Mouse (Mus musculus) granulocyte monocyte progenitor cell, adult 5-6 weeks (primary cell): ENCODE measurements around the gene Ccl11. TPM values are rescaled to one million over a fixed set of nuclear protein-coding genes. Genes with fewer than 3 reads are reported as not detected.

Source experiments
- ATAC-seq: replicated peaks from 2 replicates; pipeline ENCODE4 v1.8.0; 2016; ENCODE audit warnings: mild to moderate bottlenecking, moderate TSS enrichment, inconsistent platforms; ENCODE audit not compliant: poor library complexity, severe bottlenecking
- total RNA-seq, 2 experiments: library from RNA; stranded (forward) in 1 of 2; stranded (reverse) in 1 of 2; fragments of 200-712, 200-1000 nt in 1 of 2; fragments of >200 nt in 1 of 2; fragmentation: Nextera tagmentation in 1 of 2; gene quantifications; 2 replicates each; pipeline ENCODE4 v1.2.3; 2014 to 2017

Gene Ccl11
- total RNA-seq (2014; fragmentation: Nextera tagmentation) (not detected in 2 replicates), total RNA-seq (2017) (not detected in 2 replicates)

DNA sequence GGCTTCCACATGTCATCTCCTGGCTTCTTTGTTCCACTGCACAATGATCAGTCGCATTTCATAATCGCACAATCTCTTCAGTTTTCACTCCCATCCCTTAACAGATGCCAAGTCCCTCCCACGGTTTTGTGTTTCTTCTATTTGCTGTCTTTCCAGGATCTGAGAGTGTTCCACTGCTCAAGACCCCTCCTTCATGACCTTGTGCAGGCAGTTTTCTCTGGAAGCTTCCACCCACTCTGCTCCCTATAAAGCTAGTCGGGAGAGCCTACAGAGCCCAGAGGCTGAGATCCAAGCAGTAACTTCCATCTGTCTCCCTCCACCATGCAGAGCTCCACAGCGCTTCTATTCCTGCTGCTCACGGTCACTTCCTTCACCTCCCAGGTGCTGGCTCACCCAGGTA is at the start of gene Ccl11:
Gene Ccl11 (plus strand): TSS at position 178 of the 400 bp plus-strand sequence.
- no peak for ATAC-seq

DNA sequence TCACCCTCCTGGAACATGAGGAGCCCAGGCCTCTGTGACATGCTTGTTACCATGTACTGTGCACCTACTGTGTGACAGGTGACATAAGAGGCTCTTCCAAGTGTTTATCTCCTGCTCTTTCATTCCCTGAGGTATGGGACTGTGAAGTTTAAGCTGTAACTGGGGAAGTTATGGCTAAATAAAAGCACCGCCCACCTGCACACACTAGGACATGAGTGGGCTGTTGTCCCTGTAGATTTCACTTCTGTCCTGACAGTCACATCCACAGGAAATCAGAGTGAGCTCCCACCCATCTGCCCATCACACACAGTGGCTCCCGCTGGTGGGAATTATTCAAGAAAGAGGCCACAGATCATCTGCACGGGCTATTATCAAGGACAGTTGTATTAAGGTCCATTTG is 47.5 kb upstream of the Ccl11 start:
- ATAC-seq: no peak

DNA sequence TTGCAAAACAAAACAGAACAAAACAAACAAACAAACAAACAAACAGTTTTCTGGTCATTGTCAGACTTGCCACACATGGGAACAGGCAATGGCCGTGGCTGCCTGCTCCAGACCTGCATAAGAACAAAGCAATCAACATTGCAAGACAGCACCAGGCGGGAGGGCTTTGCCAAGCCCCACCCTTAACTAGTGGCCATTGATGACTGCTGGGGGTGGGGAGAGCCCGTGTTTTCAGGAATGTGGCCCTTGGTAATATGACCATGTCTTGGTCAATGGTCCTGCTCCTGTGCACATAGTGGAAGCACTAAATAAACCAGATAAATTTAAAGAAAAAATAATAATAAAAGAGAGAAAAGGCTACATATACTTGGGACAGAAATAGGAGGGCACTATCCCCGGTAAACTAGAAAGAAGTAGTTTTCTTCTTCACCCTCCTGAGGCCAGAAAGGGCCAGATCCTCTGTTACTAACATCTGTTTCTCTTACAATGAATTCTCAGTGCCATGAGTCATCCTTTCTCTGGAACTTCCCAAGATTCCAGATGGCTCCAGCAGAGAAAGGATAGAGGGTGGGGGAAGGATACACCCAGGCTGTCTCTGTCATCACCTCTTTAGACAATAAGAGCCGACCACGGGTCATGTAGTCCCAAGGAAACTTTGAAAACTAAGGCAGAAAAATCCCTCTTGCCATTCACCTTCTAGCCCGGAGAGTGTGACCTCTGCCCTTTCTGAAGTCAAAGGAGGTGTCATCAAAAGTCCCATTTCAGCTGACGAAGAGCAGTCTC is 46.0 kb upstream of the Ccl11 start:
- no peak for ATAC-seq

DNA sequence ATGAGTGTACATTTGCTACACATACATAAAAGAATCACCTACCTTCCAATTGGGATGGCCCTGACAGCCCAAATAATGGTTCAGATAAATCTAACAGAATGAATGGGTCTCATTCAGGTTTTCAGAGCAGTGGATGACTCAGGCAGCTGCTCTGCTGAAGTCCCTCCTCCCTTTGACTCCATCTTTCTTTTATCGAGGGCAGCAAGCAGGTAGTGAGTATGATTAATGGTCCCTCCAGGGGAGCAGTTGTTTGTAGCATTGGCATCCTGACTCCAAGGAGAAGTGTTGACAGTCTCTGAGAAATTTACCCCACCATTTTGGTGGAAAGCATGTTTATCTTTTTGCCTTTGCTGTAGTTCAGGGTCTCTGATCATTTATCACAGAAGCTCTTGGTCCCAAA is 43.9 kb upstream of the Ccl11 start:
- no peak for ATAC-seq

DNA sequence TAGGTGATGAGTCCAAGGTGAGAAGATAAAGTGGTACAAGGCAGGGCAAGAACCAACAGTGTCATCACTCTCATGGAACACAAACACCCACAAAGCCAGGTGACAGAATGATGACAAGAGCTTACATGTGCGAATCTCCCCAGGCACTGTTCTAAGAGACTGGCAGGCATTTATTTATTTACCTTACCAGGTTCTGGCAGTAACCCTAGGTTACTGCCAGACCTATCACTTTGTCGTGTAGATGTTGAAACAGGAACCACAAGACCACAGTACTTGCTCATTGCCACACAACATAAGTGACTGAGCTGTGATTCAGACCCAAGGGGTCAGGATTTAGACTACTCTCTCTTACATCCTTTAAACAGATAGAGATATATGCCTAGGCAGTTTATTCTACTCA is 42.6 kb upstream of the Ccl11 start:
- ATAC-seq: peak; percentile 95

DNA sequence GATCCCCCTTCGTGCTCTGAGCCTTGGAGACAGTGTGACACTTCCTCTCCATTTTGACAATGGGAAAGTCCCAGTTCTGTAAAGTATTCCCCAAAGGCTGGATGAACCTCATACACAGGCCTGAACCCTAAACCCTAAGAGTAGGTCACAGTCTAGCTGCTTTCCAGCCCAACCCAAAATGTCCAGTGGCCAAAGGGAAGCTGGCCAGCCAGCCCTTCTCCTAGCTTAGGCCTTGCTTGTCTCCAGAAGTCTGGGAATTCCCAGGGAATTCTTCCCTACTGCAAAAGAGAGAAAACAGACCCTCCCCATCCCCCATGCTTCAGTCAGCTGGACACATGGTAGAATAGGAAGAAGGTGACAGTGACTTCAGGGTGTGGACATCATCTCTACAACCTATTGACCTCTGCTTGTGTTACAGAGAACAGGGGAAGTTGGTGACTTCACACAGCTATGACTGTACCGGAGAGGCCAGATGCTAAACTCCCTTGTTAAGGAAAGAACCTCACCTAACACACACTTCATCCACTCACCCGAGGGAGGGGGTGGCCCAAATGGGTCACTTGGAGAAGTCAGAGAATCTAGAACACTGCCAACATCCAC is 41.3 kb upstream of the Ccl11 start:
- ATAC-seq: 0 out of 2 replicates have a peak, but pooled peaks have one; percentile 12

DNA sequence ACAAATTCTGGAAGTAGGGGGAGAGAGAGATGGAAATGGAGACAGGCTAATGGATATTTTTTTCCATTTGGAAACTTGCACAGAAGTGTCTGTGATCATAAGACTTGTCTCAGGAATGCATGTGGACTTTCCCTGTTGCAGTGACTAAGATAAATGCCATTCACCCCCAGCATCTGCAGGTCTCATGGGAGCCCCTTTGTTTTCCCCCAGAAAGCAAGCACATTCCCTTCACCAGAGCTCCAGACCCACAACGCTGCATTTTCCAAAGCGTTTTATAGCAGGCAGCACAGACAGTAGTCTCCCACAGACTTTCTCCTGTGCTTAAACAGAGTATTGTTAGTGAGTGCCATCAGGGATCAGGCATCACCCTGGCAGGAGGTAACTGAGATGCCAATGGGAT is 38.2 kb upstream of the Ccl11 start:
- ATAC-seq: no peak

DNA sequence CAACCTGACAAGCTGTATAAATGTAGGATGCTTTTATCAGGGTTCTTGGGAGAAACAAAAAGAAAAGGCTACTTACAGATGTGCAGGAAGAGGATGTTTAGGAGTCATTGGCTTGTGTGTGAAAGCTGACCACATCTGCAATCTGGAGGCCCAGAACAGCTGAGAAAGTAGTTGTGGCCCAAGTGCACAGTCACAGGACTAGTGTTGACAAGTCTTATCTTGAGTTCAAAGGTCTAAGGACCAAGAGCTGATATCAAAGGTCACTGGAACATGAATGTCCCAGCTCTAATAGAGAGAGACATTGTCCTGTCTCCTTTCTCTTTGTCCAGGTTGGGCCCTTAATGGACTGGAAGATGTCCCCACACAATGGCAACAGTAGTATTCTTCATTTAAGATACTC is 37.8 kb upstream of the Ccl11 start:
- no peak for ATAC-seq

DNA sequence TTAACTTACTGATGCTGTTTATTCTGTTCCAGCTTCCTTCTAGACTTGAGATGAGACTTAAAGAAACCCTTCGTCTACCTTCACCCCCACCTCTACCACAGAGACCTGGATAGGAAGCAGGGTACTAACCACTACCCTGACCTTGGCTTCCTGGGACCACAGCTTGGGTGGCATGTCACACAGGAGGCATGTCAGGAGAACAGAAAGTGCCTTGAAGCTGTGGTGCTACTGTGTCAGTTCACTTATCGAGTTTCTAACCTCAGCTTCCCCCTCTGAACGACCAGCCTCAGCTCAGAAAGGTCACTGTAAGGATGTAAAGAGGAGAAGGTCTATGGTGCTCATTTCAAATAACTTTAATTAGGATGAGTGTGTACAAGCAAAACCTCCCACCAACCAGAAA is 36.2 kb upstream of the Ccl11 start:
- peak; percentile 44 for ATAC-seq

DNA sequence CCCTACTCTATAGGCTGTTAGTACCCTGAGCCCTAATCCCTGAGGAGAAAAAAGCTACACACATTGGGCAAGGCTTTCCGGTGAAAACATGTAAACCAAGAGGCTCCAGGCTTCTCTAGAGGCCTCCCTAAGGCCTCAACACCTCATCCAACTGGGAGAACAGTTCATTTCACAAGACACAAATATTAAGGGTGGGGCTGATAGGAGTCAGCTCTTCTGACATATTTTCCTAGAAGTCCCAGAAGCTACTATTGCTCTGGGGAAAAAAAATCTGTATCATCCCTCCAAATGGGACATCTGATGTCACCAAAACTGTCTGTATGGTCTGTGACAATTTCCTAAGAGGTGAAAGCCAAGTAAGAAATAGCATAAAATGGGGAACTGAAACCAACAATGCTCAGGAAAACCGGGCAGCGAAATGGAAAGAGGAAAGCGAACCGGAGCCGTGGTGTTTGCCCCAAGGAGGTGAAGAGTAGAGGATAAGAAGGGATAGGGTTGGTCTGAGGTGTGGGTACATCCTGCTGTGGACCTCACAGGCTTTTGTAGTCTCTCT is 35.0 kb upstream of the Ccl11 start:
- ATAC-seq: peak; percentile 65

DNA sequence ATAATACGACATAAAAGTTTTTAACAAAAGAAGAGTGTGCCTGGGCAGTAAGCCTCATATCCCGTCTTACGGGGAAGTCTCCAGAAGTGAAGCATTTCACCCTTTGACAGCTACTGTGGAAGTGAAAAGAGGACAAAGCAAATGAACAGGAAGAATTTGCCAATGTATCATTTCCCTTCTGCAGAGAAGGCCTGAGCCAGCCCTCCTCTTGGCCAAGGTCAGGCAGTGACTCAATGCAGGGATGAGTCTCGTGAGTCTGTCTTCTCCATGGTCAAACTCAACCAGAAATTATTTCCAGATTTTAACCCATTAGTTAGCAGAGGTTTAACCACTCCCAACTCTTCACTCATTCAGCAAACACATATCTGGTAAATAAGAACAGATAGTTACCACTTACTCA is 33.9 kb upstream of the Ccl11 start:
- ATAC-seq: peak; percentile 79

DNA sequence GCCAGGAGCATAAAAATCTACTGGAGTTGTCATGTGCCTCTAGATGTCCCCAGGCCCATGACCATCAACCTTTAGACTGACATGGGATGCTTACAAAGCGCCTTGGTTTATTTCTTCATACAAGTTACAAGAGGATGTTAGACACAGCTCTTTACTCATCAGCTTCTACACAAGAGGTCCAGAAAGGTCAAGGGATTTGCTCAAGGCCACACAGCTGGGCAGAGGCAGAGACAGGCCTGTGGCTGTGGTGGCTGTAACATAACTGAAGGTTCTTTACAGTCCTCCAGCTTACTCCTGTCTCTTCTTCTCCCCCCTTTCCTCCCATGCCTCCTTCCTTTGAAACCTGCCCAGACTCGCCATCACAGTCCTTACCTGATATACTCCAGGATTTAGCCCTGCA is 27.5 kb upstream of the Ccl11 start:
- no peak for ATAC-seq

DNA sequence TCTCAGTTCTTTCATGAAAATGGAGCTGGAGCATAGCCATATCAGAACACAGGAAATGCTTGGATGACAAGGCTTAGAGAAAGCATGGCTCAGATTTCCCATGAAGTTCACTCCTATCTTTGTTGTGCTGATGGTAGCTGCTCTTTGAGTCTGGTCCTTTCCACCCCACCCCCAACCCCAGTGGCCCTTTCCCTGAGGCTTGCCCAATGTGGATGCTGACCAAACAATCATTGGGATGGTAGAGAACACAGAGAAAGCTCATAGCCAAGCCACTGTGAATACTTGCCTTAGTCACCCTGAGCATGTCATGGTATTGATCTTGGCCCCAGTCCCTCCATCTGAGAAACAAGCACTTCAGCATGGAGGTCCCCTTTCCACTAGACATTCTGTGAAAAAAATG is 25.5 kb upstream of the Ccl11 start:
- no peak for ATAC-seq

DNA sequence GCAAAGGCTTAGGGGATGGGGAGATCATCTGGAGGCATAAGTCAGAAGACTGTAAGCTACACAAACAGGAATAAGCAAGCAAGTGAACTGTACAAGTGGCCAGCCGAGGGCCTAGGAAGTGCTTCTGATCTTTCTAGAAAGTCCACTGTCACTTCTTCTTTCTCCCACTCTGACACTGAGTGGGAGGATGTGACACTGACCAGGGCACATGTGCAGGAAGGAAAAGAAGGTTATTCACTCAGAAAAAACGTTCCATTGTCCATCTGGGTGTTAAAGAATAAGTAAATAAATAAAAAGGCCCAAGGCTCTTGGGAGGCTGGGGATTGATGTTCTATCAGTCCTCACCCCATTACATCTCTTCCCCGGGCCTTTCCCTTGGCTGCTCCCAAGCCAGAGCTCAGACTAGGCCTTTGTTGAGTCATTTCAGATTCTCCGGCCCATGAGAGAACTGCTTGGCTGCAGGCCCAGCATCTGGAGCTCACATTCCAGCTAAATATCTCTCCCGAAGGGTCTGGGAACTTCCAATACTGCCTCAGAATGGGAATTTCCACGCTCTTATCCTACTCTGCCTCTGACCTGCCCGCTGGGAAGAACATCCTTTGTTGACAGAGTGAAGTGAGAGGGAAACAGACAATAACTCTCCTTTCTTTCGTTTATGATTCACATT is 24.8 kb upstream of the Ccl11 start:
- no peak for ATAC-seq

DNA sequence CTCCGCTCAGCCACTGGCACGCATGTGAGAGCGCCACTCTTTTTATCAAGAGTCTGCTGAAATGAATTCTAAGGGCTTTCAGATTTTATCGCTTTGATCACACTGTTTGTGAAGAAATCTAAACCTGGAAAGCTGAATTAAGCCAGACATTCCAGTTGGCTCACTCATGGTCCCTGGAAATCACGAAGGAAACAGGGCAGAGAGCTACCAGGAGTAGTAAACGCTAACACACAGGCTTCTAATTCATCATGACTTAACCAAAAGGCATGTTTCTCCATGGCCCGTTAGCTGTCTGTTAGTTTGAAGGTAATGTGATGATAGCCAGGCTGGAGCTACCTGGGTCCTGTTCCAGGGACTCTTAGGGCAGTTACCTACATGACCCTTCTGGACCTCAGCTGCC is 23.2 kb upstream of the Ccl11 start:
- ATAC-seq: no peak

DNA sequence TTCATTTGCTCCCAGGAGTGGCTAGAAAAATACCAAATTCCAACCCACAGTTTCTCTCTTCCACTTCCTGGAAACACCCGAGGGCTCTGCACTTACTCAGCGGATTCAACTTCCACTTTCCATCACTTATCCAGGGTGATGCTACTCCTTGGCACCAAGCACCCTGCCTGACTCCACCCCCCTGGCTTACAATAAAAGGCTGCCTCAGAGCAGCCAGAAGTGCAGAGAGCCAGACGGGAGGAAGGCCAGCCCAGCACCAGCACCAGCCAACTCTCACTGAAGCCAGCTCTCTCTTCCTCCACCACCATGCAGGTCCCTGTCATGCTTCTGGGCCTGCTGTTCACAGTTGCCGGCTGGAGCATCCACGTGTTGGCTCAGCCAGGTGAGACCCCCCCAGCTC is 22.3 kb upstream of the Ccl11 start, which contains the start of gene Ccl2:
Gene Ccl2 (plus strand): TSS at position 216 of the 400 bp plus-strand sequence.
- peak; percentile 90 for ATAC-seq

DNA sequence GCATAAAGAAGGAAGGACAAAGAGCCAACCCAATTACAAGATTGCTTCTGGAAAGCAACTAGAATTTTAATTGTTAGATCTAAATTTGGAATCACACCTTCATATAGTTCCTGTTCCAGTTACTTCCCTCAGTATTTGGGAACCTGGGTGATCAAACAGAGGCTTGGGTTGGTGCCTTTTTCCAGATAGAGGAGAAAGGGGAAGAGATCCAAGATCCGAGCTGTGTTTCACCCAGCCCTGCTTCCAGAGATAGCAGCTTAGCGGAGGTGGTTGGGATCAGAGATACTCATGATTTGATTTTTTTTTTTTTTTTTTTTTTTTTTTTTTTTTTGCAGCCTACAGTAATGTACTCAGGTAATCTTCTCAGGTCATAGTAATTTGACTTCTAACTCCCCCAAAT is 21.8 kb upstream of the Ccl11 start:
- no peak for ATAC-seq

DNA sequence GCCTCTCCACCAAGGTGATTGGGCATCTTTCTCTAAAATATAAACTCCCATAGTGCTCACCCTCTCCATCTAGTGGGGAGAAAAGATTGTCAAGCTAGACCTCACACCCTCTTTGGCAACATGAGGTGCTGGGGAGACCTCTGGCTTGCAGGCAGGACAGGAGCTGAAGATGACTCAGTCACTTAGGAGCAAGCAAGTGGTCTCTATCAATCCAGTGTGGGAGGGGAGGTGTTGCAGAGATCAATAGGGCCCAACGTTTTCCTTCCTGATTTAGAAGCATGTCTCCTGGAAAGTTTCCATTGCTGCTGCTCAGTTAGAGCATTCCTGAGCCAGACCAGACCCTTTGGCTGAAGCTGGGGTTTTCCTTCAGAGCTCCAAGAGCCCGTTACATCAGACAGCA is 19.1 kb upstream of the Ccl11 start, which contains the start of gene Gm17268:
Gene Gm17268 (minus strand): TSS at position 28 of the 400 bp plus-strand sequence.
- no peak for ATAC-seq

DNA sequence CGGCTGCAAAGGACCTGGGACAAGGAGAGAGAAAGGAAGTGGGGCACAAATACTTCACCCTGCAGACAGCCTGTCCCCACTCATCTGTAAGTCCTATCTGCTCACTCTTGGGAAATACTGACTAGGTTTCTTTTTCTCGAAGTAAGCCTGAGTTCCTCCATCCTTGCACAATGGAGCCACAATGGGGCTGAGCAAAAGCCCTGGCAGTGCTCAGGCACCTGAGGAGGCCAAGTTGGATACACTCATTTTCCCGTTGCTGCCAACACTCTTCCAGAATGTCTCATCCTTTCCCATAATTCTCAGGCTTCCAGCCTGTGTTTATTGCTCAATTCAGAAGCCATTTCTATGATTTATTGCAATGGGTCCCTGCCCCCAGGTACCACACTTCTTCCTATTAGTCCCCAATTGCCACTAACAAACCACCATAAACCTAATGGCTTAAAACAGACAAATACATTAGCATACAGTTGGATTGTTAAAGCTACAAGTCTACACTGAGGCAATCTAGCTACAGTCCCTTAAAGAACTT is 18.4 kb upstream of the Ccl11 start:
- peak; percentile 47 for ATAC-seq

DNA sequence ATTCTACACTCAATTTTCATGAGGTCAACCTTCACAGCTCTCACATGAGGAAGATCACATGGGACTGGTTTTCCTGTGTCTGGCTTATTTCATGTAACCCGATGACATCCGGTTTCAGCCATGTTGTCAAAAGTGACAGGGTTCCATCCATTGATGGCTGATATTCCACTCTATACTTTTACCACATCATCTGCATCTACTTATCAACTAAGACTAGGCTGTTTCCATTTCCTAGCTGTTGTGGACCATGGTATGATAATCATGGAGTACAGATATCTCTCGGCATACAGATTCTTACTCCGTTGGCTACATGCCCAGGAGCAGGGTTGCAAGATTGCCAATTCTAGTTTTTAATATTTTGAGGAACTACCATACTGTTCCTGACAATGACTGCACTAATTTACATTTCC is 15.9 kb upstream of the Ccl11 start:
- ATAC-seq: peak; percentile 55

DNA sequence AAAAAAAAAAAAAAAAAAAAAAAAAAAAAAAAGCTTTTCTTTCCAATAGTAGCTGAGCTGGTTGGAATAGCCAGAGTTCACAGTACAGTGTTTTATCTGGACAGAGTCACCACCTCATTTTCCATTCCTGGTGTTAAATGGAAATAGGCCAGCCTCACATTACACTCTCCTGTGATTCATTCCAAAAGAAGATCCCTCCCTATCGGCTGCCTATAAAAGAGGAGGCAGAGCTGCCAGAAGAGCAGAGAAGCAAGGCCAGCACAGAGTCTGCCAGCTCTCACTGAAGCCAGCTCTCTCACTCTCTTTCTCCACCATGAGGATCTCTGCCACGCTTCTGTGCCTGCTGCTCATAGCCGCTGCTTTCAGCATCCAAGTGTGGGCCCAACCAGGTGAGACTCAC is 12.2 kb upstream of the Ccl11 start, which contains the start of gene Ccl7:
Gene Ccl7 (plus strand): TSS at position 242 of the 400 bp plus-strand sequence.
- no peak for ATAC-seq
